Mouse (Mus musculus): ENCODE results near the gene Susd6. TPM values are rescaled to one million over a fixed set of nuclear protein-coding genes. Genes with fewer than 3 reads are reported as not detected.
"Not testable (repeated sequence)": the region's sequence is repeated elsewhere in the genome, so short reads cannot be mapped to it uniquely, and the experiment has no call there.

Gene Susd6
- polyA plus RNA-seq, 1 experiment from 2014 or later = 17.1 TPM

DNA sequence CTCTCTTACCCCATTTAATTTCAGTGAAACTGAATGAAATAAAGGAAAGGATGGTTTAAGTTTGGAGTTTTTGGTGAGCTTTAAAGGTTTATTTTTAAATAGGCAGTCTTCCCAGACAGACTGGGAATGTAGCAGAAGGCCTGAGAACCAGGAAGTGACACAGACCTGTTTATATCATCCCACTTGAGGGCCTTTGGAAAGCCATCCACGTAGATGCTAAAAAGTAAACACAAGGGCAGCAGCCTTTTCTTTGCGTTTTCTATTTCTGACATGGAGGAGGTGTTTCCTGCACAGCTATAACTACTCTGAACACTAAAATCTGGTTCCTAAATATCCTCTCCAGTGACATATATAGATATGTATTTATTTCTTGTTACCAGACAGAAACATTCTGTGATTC lies 28.7 kb downstream of the Susd6 start:
- not testable (repeated sequence) for H3K27me3 ChIP-seq (ENCODE audit: insufficient read depth, low read length); H3K36me3 ChIP-seq (ENCODE audit: insufficient read depth, low read length); H3K27ac ChIP-seq (ENCODE audit: low read length); H3K4me3 ChIP-seq (ENCODE audit: low read length); ATAC-seq (ENCODE audit: low FRiP score, low TSS enrichment); H3K9ac ChIP-seq (replicated peaks; ENCODE audit: low read length); H3K9me3 ChIP-seq (ENCODE audit: low read length); H3K4me2 ChIP-seq (replicated peaks; ENCODE audit: low read depth, low read length)
- H3K4me1 ChIP-seq (ENCODE audit: insufficient read depth, low read length) = peaks cover 34% of the 10 kb centered on the region
- WGBS = 48% methylated on average over 2 of the region's 2 CpGs

- H3K9ac ChIP-seq (replicated peaks; ENCODE audit: low read length) = no peak overlapping the region
- no peaks in the 10 kb centered on the region for H3K9me3 ChIP-seq (ENCODE audit: low read length)
- no peak overlapping the region for H3K4me3 ChIP-seq (ENCODE audit: low read length)
- H3K27me3 ChIP-seq (ENCODE audit: insufficient read depth, low read length) = no peaks in the 10 kb centered on the region
- H3K36me3 ChIP-seq (ENCODE audit: insufficient read depth, low read length) = no peaks in the 10 kb centered on the region
- no peak for ATAC-seq (ENCODE audit: low FRiP score, low TSS enrichment)
- WGBS = 78% methylated on average over 4 of the region's 4 CpGs
- H3K4me1 ChIP-seq (ENCODE audit: insufficient read depth, low read length) = peaks cover 39% of the 10 kb centered on the region
- peak overlapping the region; percentile 45; the same call in 1 of the 2 replicates for H3K27ac ChIP-seq (ENCODE audit: low read length)
- no peak overlapping the region for H3K4me2 ChIP-seq (replicated peaks; ENCODE audit: low read depth, low read length)
Measured at GRCm38 (mm10) chr12:80821312-80822007, 31.1 kb downstream of the Susd6 start.

GRCm38 (mm10) chr12:80822533-80822932 lies 32.2 kb downstream of the Susd6 start:
- H3K4me3 ChIP-seq (ENCODE audit: low read length) = no peak overlapping the region
- 95% methylated on average over 7 of the region's 7 CpGs for WGBS
- no peak overlapping the region for H3K27ac ChIP-seq (ENCODE audit: low read length)
- H3K4me1 ChIP-seq (ENCODE audit: insufficient read depth, low read length) = peaks cover 40% of the 10 kb centered on the region
- H3K27me3 ChIP-seq (ENCODE audit: insufficient read depth, low read length) = no peaks in the 10 kb centered on the region
- ATAC-seq (ENCODE audit: low FRiP score, low TSS enrichment) = no peak
- H3K4me2 ChIP-seq (replicated peaks; ENCODE audit: low read depth, low read length) = no peak overlapping the region
- no peaks in the 10 kb centered on the region for H3K9me3 ChIP-seq (ENCODE audit: low read length)
- H3K36me3 ChIP-seq (ENCODE audit: insufficient read depth, low read length) = no peaks in the 10 kb centered on the region
- no peak overlapping the region for H3K9ac ChIP-seq (replicated peaks; ENCODE audit: low read length)

- H3K27ac ChIP-seq (ENCODE audit: low read length) = no peak overlapping the region
- H3K4me2 ChIP-seq (replicated peaks; ENCODE audit: low read depth, low read length) = no peak overlapping the region
- WGBS = 25% methylated on average over 1 of the region's 1 CpGs
- H3K36me3 ChIP-seq (ENCODE audit: insufficient read depth, low read length) = no peaks in the 10 kb centered on the region
- H3K27me3 ChIP-seq (ENCODE audit: insufficient read depth, low read length) = no peaks in the 10 kb centered on the region
- no peak overlapping the region for H3K9ac ChIP-seq (replicated peaks; ENCODE audit: low read length)
- H3K4me3 ChIP-seq (ENCODE audit: low read length) = no peak overlapping the region
- no peaks in the 10 kb centered on the region for H3K9me3 ChIP-seq (ENCODE audit: low read length)
- ATAC-seq (ENCODE audit: low FRiP score, low TSS enrichment) = no peak
- peaks cover 42% of the 10 kb centered on the region for H3K4me1 ChIP-seq (ENCODE audit: insufficient read depth, low read length)
Measured at GRCm38 (mm10) chr12:80824202-80824601, 33.9 kb downstream of the Susd6 start.

DNA sequence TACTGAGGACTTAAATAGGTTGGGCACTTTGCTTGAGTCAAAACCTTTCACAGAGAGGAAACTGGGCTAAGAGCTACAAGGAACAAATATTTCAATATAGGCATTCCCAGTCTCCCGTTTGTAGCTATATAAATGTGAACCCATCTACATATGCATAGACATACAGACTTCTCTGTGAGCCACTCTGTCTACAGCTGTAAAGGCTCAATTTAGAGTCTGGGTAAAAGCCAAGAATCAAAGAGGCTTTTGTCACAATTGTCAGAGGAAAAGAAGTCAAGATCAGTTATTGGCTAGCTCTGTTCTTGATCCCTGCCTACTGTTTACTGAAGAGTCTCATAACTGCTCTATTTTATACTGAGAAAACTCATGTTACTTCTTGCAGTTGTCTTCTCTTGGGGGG lies 36.1 kb downstream of the Susd6 start:
- no peak overlapping the region for H3K4me2 ChIP-seq (replicated peaks; ENCODE audit: low read depth, low read length)
- WGBS = 58% methylated on average over 1 of the region's 1 CpGs
- no peak overlapping the region for H3K9ac ChIP-seq (replicated peaks; ENCODE audit: low read length)
- no peaks in the 10 kb centered on the region for H3K9me3 ChIP-seq (ENCODE audit: low read length)
- peak overlapping the region; percentile 48 for H3K27ac ChIP-seq (ENCODE audit: low read length)
- no peaks in the 10 kb centered on the region for H3K27me3 ChIP-seq (ENCODE audit: insufficient read depth, low read length)
- no peak overlapping the region for H3K4me3 ChIP-seq (ENCODE audit: low read length)
- no peaks in the 10 kb centered on the region for H3K36me3 ChIP-seq (ENCODE audit: insufficient read depth, low read length)
- ATAC-seq (ENCODE audit: low FRiP score, low TSS enrichment) = peak; percentile 57
- H3K4me1 ChIP-seq (ENCODE audit: insufficient read depth, low read length) = peaks cover 29% of the 10 kb centered on the region

- ATAC-seq (ENCODE audit: low FRiP score, low TSS enrichment) = 0 out of 2 replicates have a peak, but pooled peaks have one; percentile 31
- Histone ChIP-seq H3K4me1 (ENCODE audit: insufficient read depth, low read length) (peaks cover 25% of the 10 kb centered on the region), H3K4me2 (replicated peaks; ENCODE audit: low read depth, low read length) (no peak overlapping the region)
Measured at GRCm38 (mm10) chr12:80827464-80828015, 37.2 kb downstream of the Susd6 start.

GRCm38 (mm10) chr12:80828020-80828419 lies 37.7 kb downstream of the Susd6 start:
- H3K36me3 ChIP-seq (ENCODE audit: insufficient read depth, low read length) = no peaks in the 10 kb centered on the region
- peaks cover 25% of the 10 kb centered on the region for H3K4me1 ChIP-seq (ENCODE audit: insufficient read depth, low read length)
- H3K27ac ChIP-seq (ENCODE audit: low read length) = 0 out of 2 replicates have a peak overlapping the region, but pooled peaks have one; percentile 41
- no peaks in the 10 kb centered on the region for H3K9me3 ChIP-seq (ENCODE audit: low read length)
- no peaks in the 10 kb centered on the region for H3K27me3 ChIP-seq (ENCODE audit: insufficient read depth, low read length)
- no peak overlapping the region for H3K4me2 ChIP-seq (replicated peaks; ENCODE audit: low read depth, low read length)
- H3K9ac ChIP-seq (replicated peaks; ENCODE audit: low read length) = no peak overlapping the region
- no peak overlapping the region for H3K4me3 ChIP-seq (ENCODE audit: low read length)
- 71% methylated on average over 5 of the region's 5 CpGs for WGBS
- no peak for ATAC-seq (ENCODE audit: low FRiP score, low TSS enrichment)

More at GRCm38 (mm10) chr12:80827464-80828015, 37.2 kb downstream of the Susd6 start:
- peak overlapping the region; percentile 79 for H3K27ac ChIP-seq (ENCODE audit: low read length)
- H3K9ac ChIP-seq (replicated peaks; ENCODE audit: low read length) = no peak overlapping the region; the same call in 1 of the 2 replicates
- H3K4me3 ChIP-seq (ENCODE audit: low read length) = no peak overlapping the region
- 54% methylated on average over 5 of the region's 5 CpGs for WGBS
- no peaks in the 10 kb centered on the region for H3K9me3 ChIP-seq (ENCODE audit: low read length)
- no peaks in the 10 kb centered on the region for H3K27me3 ChIP-seq (ENCODE audit: insufficient read depth, low read length)
- H3K36me3 ChIP-seq (ENCODE audit: insufficient read depth, low read length) = no peaks in the 10 kb centered on the region

DNA sequence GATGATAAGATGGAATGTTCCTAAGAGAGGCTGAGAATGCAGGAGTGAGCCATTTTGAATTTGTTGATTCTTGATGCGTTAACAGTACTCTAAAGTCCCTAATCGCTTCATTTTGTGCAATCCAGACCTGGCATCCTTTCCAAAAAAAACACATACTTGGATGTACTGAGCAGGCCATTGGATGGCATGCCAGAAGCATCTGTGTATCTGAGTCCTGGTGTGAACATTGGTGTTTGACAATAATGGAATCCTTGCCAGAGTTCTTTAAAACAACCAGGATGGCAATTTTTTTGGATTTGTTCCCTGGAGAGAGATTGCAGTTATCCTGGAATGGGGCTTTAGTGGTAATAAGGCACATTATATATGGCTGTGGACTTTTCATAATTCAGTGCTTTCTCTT lies 38.6 kb downstream of the Susd6 start:
- Histone ChIP-seq H3K27me3 (ENCODE audit: insufficient read depth, low read length) (no peaks in the 10 kb centered on the region), H3K4me1 (ENCODE audit: insufficient read depth, low read length) (peaks cover 23% of the 10 kb centered on the region), H3K9me3 (ENCODE audit: low read length) (no peaks in the 10 kb centered on the region), H3K4me2 (replicated peaks; ENCODE audit: low read depth, low read length) (no peak overlapping the region), H3K27ac (ENCODE audit: low read length) (no peak overlapping the region), H3K4me3 (ENCODE audit: low read length) (no peak overlapping the region), H3K9ac (replicated peaks; ENCODE audit: low read length) (no peak overlapping the region), H3K36me3 (ENCODE audit: insufficient read depth, low read length) (no peaks in the 10 kb centered on the region)
- ATAC-seq (ENCODE audit: low FRiP score, low TSS enrichment) = no peak
- 87% methylated on average over 2 of the region's 2 CpGs for WGBS

DNA sequence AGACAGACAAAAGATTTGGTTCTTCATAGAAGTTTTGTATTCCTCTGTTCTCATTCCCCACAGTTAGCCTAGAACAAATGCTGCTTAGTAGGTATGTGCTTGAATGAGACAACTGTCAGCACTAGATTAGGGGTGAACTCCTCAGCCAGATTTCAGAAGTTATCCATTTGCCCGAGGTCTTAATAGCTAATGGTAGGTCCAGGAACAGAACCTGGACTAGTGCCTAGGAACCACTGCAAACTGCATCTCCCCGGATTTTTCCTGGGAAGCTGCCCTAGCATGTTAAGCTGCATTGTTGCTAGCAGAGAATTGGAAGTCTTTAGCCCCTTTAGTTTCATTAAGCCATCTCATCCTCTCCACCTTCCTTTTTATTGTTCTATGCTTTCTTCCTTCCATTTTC lies 39.9 kb downstream of the Susd6 start:
- no peak overlapping the region for H3K4me2 ChIP-seq (replicated peaks; ENCODE audit: low read depth, low read length)
- no peaks in the 10 kb centered on the region for H3K27me3 ChIP-seq (ENCODE audit: insufficient read depth, low read length)
- H3K9ac ChIP-seq (replicated peaks; ENCODE audit: low read length) = no peak overlapping the region
- no peaks in the 10 kb centered on the region for H3K36me3 ChIP-seq (ENCODE audit: insufficient read depth, low read length)
- ATAC-seq (ENCODE audit: low FRiP score, low TSS enrichment) = no peak
- 66% methylated on average over 2 of the region's 2 CpGs for WGBS
- no peak overlapping the region for H3K4me3 ChIP-seq (ENCODE audit: low read length)
- no peaks in the 10 kb centered on the region for H3K9me3 ChIP-seq (ENCODE audit: low read length)
- H3K27ac ChIP-seq (ENCODE audit: low read length) = no peak overlapping the region
- H3K4me1 ChIP-seq (ENCODE audit: insufficient read depth, low read length) = peaks cover 14% of the 10 kb centered on the region

- no peak overlapping the region for H3K9ac ChIP-seq (replicated peaks; ENCODE audit: low read length)
- H3K4me2 ChIP-seq (replicated peaks; ENCODE audit: low read depth, low read length) = no peak overlapping the region
- H3K27ac ChIP-seq (ENCODE audit: low read length) = no peak overlapping the region
- WGBS = 81% methylated on average over 2 of the region's 2 CpGs
- no peak overlapping the region for H3K4me3 ChIP-seq (ENCODE audit: low read length)
- ATAC-seq (ENCODE audit: low FRiP score, low TSS enrichment) = no peak
- no peaks in the 10 kb centered on the region for H3K9me3 ChIP-seq (ENCODE audit: low read length)
- H3K36me3 ChIP-seq (ENCODE audit: insufficient read depth, low read length) = no peaks in the 10 kb centered on the region
- H3K27me3 ChIP-seq (ENCODE audit: insufficient read depth, low read length) = no peaks in the 10 kb centered on the region
- H3K4me1 ChIP-seq (ENCODE audit: insufficient read depth, low read length) = peaks cover 13% of the 10 kb centered on the region
Measured at GRCm38 (mm10) chr12:80830820-80831219, 40.5 kb downstream of the Susd6 start.

All from kidney, embryonic 16.5 days (tissue).